Mouse (Mus musculus) myocyte (in vitro differentiated cells): ENCODE results near the gene Ebi3. TPM values are rescaled to one million over a fixed set of nuclear protein-coding genes. Genes with fewer than 3 reads are reported as not detected.

Source experiments
- H3K27me3 ChIP-seq: one replicate; pipeline ENCODE4 v1.6.1; 2011; ENCODE audit not compliant: control insufficient read depth, insufficient read depth, insufficient read length
- H3K36me3 ChIP-seq: one replicate; pipeline ENCODE4 v1.6.1; 2011; ENCODE audit not compliant: control insufficient read depth, insufficient read depth
- H3K4me2 ChIP-seq: one replicate; pipeline ENCODE4 v1.6.1; 2011; ENCODE audit warnings: low read depth, control low read depth
- H3K4me3 ChIP-seq: one replicate; pipeline ENCODE4 v1.5.1; 2011; ENCODE audit warnings: mild to moderate bottlenecking, control low read depth, moderate library complexity
- H3K79me2 ChIP-seq: one replicate; pipeline ENCODE4 v1.6.1; 2011; ENCODE audit not compliant: control insufficient read depth, insufficient read depth
- H3ac ChIP-seq: one replicate; pipeline ENCODE4 v1.6.1; 2011; ENCODE audit not compliant: control insufficient read depth, insufficient read length
- CEBPB ChIP-seq: IDR thresholded peaks from 2 replicates; pipeline ENCODE4 v1.6.1; 2011; ENCODE audit warnings: mild to moderate bottlenecking, moderate library complexity; ENCODE audit not compliant: poor library complexity, insufficient read depth, severe bottlenecking
- E2F4 ChIP-seq: IDR thresholded peaks from one replicate; pipeline ENCODE4 v1.6.1; 2011; ENCODE audit warnings: mild to moderate bottlenecking, control low read depth, moderate library complexity; ENCODE audit not compliant: insufficient read depth
- MAX ChIP-seq: IDR thresholded peaks from one replicate; pipeline ENCODE4 v1.6.1; 2011; ENCODE audit warnings: low read depth, mild to moderate bottlenecking, control low read depth
- MYOD1 ChIP-seq, 3 experiments: IDR thresholded peaks; one replicate each; pipeline ENCODE4 v1.6.1; 2011; ENCODE audit warnings: control low read depth in 2 of 3, low read depth in 2 of 3, mild to moderate bottlenecking in 2 of 3, moderate library complexity in 1 of 3; ENCODE audit not compliant: insufficient read length in 2 of 3, control insufficient read depth in 1 of 3
- MYOG ChIP-seq, 3 experiments: IDR thresholded peaks; one replicate each; pipeline ENCODE4 v1.6.1; 2011; ENCODE audit warnings: control low read depth in 2 of 3, low read depth in 2 of 3, mild to moderate bottlenecking in 2 of 3; ENCODE audit not compliant: insufficient read length in 2 of 3, control insufficient read depth in 1 of 3, insufficient read depth in 1 of 3
- POLR2A ChIP-seq: IDR thresholded peaks from one replicate; pipeline ENCODE4 v1.6.1; 2011; ENCODE audit warnings: low read depth, mild to moderate bottlenecking, control low read depth, moderate library complexity; ENCODE audit not compliant: insufficient read length
- POLR2AphosphoS2 ChIP-seq: IDR thresholded peaks from one replicate; pipeline ENCODE4 v1.6.1; 2011; ENCODE audit warnings: low read depth, control low read depth; ENCODE audit not compliant: insufficient read length
- REST ChIP-seq: IDR thresholded peaks from one replicate; pipeline ENCODE4 v1.6.1; 2011; ENCODE audit warnings: mild to moderate bottlenecking, control low read depth, moderate library complexity; ENCODE audit not compliant: insufficient read depth, insufficient read length
- SRF ChIP-seq: IDR thresholded peaks from one replicate; pipeline ENCODE4 v1.6.1; 2011; ENCODE audit warnings: low read depth; ENCODE audit not compliant: control insufficient read depth, insufficient read length
- TCF12 ChIP-seq: IDR thresholded peaks from one replicate; pipeline ENCODE4 v1.6.1; 2011; ENCODE audit warnings: mild to moderate bottlenecking, control low read depth; ENCODE audit not compliant: poor library complexity, insufficient read depth, severe bottlenecking
- TCF3 ChIP-seq: IDR thresholded peaks from one replicate; pipeline ENCODE4 v1.6.1; 2011; ENCODE audit warnings: low read depth, control low read depth; ENCODE audit not compliant: insufficient read length
- USF1 ChIP-seq: IDR thresholded peaks from one replicate; pipeline ENCODE4 v1.6.1; 2011; ENCODE audit warnings: low read depth, mild to moderate bottlenecking, control low read depth, moderate library complexity
- polyA plus RNA-seq: library from polyadenylated mRNA; unstranded; fragments of >200 nt; fragmentation: generic; extraction: Trizol; gene quantifications from one replicate; pipeline ENCODE4 v1.2.1, GENCODE M21; 2012; ENCODE audit warnings: missing spikeins

Ebi3 gene
- not detected for polyA plus RNA-seq

DNA sequence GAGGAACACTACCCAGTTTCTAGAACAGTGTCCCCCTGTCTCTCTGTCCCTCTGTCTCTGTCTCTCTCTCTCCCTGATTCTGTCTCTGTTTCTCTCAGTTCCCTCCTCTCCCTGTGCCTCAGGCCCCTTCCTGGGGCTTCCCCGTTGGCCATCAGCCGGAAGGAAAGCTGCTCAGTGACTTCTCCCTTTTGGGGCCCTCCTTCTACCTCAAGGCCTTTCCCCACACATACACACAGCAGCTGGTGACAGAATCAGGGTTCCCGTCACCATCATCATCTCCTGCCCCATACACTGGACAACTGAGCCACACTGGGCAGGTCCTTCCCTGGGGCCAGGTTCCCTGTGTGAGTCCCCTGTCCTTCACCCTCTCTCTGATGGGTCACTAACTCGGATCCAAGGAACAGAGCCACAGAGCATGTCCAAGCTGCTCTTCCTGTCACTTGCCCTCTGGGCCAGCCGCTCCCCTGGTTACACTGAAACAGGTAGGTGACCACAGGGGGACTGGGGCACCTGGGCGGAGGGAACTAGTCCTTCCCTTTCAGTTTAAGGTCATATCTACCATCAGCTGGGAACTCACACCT, at the start of gene Ebi3:
Gene Ebi3 (plus strand): TSS at position 194 of the 581 bp plus-strand sequence.
- no peaks in the 10 kb centered on the region for H3K79me2 ChIP-seq
- TF ChIP-seq E2F4 (no peak), REST (no peak), MYOG (IDR thresholded peaks at IDR 0.05; ENCODE audit: control insufficient read depth in 1 of 3, insufficient read depth in 1 of 3, insufficient read length in 2 of 3, low read depth in 2 of 3) (no peak), MYOD1 (IDR thresholded peaks at IDR 0.05; ENCODE audit: control insufficient read depth in 1 of 3, insufficient read length in 2 of 3, low read depth in 2 of 3) (no peak), TCF3 (no peak), USF1 (no peak), MAX (no peak), SRF (no peak), CEBPB (no peak), POLR2AphosphoS2 (no peak), TCF12 (no peak), POLR2A (no peak)
- no peak within 1 kb of the TSS for H3K4me2 ChIP-seq
- H3K36me3 ChIP-seq, result no peaks in the 10 kb centered on the region
- no peak within 1 kb of the TSS for H3K4me3 ChIP-seq
- no peak within 1 kb of the TSS for H3ac ChIP-seq
- peaks cover 30% of the 10 kb centered on the region for H3K27me3 ChIP-seq

DNA sequence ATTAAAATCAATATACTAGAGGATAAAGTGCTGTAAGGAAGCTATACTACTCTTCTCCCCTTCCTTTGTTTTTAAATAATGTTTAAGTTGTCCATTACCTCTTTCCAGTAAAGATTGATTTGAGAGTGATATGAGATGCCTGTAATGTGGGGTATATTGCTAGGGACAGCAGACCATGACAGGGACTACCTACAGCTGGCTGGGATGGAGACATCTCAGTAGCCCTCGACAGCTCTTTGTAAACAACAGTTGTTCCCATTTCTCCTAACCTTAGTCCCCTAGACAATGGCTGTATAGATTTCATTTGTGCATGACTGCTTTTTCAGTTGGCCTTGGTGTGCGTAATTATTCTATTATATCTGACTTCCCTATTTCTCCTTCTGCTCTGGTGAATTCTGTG, 49.4 kb upstream of the Ebi3 start:
- no peak overlapping the region for H3K4me2 ChIP-seq
- H3ac ChIP-seq, result no peak overlapping the region
- H3K27me3 ChIP-seq, result no peaks in the 10 kb centered on the region
- peaks cover 4% of the 10 kb centered on the region for H3K36me3 ChIP-seq
- no peaks in the 10 kb centered on the region for H3K79me2 ChIP-seq
- no peak for TF ChIP-seq TCF3
- no peak for TF ChIP-seq CEBPB
- TF ChIP-seq MYOD1 (IDR thresholded peaks at IDR 0.05; ENCODE audit: control insufficient read depth in 1 of 3, insufficient read length in 2 of 3, low read depth in 2 of 3), result no peak
- no peak for TF ChIP-seq REST
- TF ChIP-seq POLR2AphosphoS2, result no peak
- no peak for TF ChIP-seq TCF12
- TF ChIP-seq MYOG (IDR thresholded peaks at IDR 0.05; ENCODE audit: control insufficient read depth in 1 of 3, insufficient read depth in 1 of 3, insufficient read length in 2 of 3, low read depth in 2 of 3), result no peak
- TF ChIP-seq E2F4, result no peak
- no peak for TF ChIP-seq MAX
- no peak for TF ChIP-seq USF1
- no peak for TF ChIP-seq SRF
- TF ChIP-seq POLR2A, result no peak
- no peak overlapping the region for H3K4me3 ChIP-seq

DNA sequence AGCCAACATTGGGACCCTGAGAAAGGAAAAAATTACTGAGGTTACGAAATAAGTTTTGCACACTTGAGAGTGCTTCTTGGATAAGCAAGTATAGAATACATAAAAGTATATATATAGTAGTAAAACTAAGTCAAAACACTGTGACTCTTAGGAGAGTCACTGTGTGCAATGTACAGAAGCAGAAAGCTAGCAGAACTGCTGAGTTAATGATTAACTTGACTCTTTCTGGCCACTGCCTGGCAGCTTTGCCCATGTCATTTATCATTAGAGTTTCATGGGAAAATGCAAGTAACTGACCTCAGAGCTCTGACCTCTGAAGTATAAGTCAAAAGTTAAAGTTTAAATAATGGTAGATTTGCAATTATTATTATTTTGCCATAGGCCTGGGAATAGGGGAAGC, 48.8 kb upstream of the Ebi3 start:
- Histone ChIP-seq H3K79me2 (no peaks in the 10 kb centered on the region), H3ac (no peak overlapping the region), H3K36me3 (no peaks in the 10 kb centered on the region), H3K4me3 (no peak overlapping the region), H3K27me3 (no peaks in the 10 kb centered on the region), H3K4me2 (no peak overlapping the region)
- TF ChIP-seq E2F4, result no peak
- no peak for TF ChIP-seq TCF3
- TF ChIP-seq SRF, result no peak
- no peak for TF ChIP-seq REST
- TF ChIP-seq POLR2A, result no peak
- TF ChIP-seq MAX, result no peak
- no peak for TF ChIP-seq CEBPB

DNA sequence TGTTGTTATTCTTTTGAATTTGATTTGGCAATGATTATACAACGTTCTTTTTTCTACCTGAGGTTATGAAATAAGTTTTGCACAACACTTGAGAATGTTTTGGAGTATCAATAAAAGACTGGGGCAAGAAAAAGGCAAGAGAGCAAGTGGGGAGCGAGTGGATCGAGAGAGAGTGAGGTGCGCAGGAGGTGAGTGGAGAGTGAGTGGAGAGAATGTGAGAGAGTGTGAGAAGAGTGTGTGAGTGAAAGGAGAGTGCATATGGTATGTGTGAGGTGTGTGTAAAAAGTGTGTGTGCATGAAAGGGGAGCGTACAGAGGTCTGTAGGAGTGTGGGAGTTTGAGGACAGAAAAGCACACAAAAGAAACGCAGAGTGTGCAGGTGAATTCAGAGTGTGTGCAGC, 48.3 kb upstream of the Ebi3 start:
- no peaks in the 10 kb centered on the region for H3K36me3 ChIP-seq
- H3ac ChIP-seq, result no peak overlapping the region
- H3K4me3 ChIP-seq, result no peak overlapping the region
- H3K79me2 ChIP-seq, result no peaks in the 10 kb centered on the region
- H3K4me2 ChIP-seq, result no peak overlapping the region
- no peak for TF ChIP-seq MYOD1 (IDR thresholded peaks at IDR 0.05; ENCODE audit: control insufficient read depth in 1 of 3, insufficient read length in 2 of 3, low read depth in 2 of 3)
- no peak for TF ChIP-seq CEBPB
- TF ChIP-seq SRF, result no peak
- no peak for TF ChIP-seq POLR2AphosphoS2
- TF ChIP-seq TCF3, result no peak
- TF ChIP-seq USF1, result no peak
- no peak for TF ChIP-seq E2F4
- no peaks in the 10 kb centered on the region for H3K27me3 ChIP-seq

DNA sequence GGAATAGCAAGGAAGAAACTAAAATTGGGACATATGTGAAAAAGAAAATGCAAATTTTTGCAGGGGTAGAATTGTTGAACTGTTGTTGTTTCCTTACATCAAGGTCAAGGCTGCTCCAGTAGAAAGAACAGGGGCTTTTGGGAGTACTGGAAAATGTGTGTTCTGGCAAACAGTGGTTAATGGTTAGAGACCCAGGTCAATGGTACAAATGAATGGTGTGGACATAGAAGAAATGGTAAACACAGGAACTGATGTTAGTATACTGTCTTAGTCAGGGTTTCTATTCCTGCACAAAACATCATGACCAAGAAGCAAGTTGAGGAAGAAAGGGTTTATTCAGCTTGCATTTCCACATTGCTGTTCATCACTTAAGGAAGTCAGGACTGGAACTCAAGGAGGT, 45.8 kb upstream of the Ebi3 start:
- no peak overlapping the region for H3ac ChIP-seq
- no peaks in the 10 kb centered on the region for H3K27me3 ChIP-seq
- TF ChIP-seq POLR2AphosphoS2, result no peak
- TF ChIP-seq USF1, result no peak
- no peak for TF ChIP-seq TCF12
- TF ChIP-seq MYOD1 (IDR thresholded peaks at IDR 0.05; ENCODE audit: control insufficient read depth in 1 of 3, insufficient read length in 2 of 3, low read depth in 2 of 3), result no peak
- no peak for TF ChIP-seq POLR2A
- no peak for TF ChIP-seq TCF3
- TF ChIP-seq MYOG (IDR thresholded peaks at IDR 0.05; ENCODE audit: control insufficient read depth in 1 of 3, insufficient read depth in 1 of 3, insufficient read length in 2 of 3, low read depth in 2 of 3), result no peak
- no peak overlapping the region for H3K4me3 ChIP-seq
- no peak overlapping the region for H3K4me2 ChIP-seq
- no peaks in the 10 kb centered on the region for H3K79me2 ChIP-seq
- H3K36me3 ChIP-seq, result no peaks in the 10 kb centered on the region
